Mouse (Mus musculus) hematopoietic stem cell, adult 5-6 weeks (primary cell): ENCODE results near the gene Ybey. TPM values are rescaled to one million over a fixed set of nuclear protein-coding genes. Genes with fewer than 3 reads are reported as not detected.

Experiments used
- ATAC-seq, 2 experiments: fragments of 125-278 bp in 1 of 2; replicated peaks in 1 of 2; 2 replicates each; pipeline ENCODE4 v1.8.0; 2016 to 2017; ENCODE audit warnings: inconsistent platforms in 2 of 2, mild to moderate bottlenecking in 2 of 2, moderate number of reproducible peaks in 2 of 2, low read depth in 1 of 2, moderate TSS enrichment in 1 of 2; ENCODE audit not compliant: low FRiP score in 2 of 2, poor library complexity in 2 of 2, severe bottlenecking in 2 of 2, insufficient read depth in 1 of 2, low TSS enrichment in 1 of 2
- total RNA-seq: library from RNA; stranded (forward); fragments of 172-1452, 232-1000 nt; gene quantifications from 2 replicates; pipeline ENCODE4 v1.2.3, GENCODE M21; 2017

Gene Ybey
- total RNA-seq: 6.1 and 7.1 TPM in 2 replicates

- peak; percentile 91 to 98 for ATAC-seq
Measured at GRCm38 (mm10) chr10:76468203-76469162, at the start of gene Ybey, which contains the start of gene Mcm3ap. Ybey (minus strand) TSS chr10:76469114. Mcm3ap (plus strand) TSS chr10:76468927.

- ATAC-seq: peak; percentile 98 to 99
Measured at GRCm38 (mm10) chr10:76512965-76513583, 44.2 kb upstream of the Ybey start.

GRCm38 (mm10) chr10:76505865-76506264, 37.0 kb upstream of the Ybey start:
- no peak for ATAC-seq

DNA sequence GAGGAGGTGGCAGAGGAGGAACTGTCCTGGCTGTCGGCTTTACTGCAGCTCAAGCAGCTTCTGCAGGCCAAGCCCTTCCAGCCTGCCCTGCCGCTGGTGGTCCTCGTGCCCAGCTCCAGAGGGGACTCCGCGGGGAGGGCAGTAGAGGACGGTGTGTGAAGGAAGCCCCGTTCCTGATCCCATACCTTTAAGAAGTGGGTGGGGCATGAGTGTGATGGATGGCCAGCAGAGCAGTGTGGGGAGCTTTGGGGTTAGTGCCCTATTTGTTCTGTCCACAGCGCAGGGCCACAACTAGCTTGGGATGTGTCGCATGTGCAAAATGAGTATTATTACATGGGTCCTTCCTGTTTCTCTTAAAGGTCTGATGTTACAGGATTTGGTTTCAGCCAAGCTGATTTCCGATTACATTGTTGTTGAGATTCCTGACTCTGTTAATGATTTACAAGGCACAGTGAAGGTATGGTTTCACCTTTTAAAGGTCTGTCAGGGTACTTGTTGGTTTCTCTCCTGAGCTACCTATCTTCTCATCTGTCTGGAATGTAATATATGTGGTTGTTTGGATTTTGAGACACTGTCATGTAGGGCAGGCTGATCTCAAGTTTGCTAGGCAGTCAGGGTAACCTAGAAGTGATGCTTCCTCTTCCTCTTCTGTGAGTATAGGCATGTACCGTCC, 35.5 kb upstream of the Ybey start:
- no peak for ATAC-seq

DNA sequence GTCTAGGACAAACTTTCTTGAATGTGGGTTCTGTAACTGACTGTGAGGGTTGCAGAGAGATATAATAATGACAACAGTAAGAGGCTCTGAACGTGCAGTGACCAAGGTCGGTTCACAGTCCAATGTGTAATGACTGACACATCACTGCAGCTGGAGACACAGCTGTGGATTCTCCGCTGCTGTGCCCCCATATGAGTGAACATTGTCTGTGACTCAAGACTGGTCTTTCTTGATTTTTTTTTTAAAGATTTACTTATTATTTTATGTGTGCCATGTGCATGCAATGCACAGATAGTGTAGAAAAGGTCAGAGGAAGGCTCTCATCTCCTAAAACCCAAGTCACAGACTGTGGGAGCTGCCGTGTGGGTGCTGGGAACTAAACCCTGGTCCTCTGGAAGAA, 28.6 kb upstream of the Ybey start:
- no peak for ATAC-seq

- ATAC-seq: no peak
Measured at GRCm38 (mm10) chr10:76496366-76496765, 27.5 kb upstream of the Ybey start.

- ATAC-seq: no peak
Measured at GRCm38 (mm10) chr10:76495501-76495900, 26.6 kb upstream of the Ybey start.

DNA sequence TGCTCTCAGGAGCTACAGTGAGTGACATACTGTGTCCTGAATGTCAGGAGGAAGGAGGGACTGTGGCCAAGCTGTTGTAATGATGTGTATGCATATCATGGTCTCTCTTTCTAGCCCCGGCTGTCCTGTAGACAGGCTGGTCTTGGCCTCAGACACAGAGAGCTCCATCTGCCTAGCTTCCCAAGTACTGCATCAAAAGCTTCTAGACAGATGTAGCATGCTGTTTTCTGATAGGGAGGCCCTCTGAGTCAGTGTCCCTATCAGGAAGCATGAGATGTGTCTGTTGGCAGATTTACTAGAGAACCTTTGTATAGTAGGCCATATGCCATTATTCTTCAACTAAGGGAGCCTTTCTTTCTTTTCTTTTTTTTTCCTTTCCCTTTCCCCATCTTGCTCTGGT, 24.6 kb upstream of the Ybey start:
- ATAC-seq: no peak

GRCm38 (mm10) chr10:76489205-76489604, 20.3 kb upstream of the Ybey start:
- peak; percentile 48 to 57; a peak in 3 of 4 replicates for ATAC-seq

DNA sequence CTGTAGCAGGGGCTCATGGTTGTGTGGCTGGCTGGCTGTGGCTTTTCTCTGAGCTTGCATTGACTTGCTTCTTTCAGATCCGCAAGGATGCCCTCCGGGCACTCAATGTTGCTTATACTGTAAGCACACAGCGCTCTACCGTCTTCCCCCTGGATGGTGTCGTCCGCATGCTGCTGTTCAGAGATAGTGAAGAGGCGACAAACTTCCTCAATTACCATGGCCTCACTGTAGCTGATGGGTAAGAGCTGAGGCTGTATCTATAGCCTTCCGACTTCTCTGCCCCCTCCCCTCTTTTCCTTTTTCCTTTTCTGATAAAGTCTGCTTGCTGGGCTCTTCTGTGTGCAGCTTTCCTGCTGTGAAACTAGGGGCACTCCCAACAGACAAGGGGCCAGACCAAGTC, 19.4 kb upstream of the Ybey start:
- ATAC-seq: no peak

DNA sequence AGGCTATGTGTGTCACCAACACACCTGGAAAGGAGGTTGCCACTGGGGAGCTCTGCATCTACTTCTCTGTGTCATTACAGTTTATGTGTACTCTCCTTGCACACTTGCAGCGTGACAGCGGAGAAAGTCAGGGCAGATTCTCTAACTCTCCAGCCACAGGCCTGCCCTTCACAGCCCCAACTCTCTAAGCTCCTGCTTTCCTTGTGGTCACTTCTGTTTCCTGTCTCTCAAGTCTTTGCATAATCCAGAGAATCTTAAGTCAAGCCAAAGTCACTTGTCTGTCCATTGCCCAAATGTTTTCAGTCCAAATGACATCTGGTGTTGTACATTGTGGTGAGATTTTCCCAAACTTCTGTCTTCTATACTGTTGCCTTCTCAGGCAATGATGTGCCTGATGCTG, 17.4 kb upstream of the Ybey start:
- peak in 1 of 2 experiments; percentile 34; a peak in 1 of 4 replicates for ATAC-seq

GRCm38 (mm10) chr10:76481480-76481879, 12.6 kb upstream of the Ybey start:
- ATAC-seq: no peak

DNA sequence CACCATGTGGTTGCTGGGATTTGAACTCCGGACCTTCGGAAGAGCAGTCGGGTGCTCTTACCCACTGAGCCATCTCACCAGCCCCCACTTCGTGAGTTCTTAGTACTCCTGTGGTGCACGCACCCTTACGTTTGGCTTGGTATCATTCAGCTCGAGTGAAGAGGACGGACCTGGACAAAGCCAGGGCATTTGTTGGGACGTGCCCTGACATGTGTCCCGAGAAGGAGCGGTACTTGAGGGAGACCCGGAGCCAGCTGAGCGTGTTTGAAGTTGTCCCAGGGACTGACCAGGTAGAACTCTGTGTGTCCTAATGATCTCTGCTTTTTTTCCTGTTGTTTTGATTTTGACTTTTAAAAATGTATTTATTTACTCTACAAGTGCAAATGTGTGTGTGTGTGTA, 11.9 kb upstream of the Ybey start:
- no peak for ATAC-seq

GRCm38 (mm10) chr10:76473759-76474158, 4.8 kb upstream of the Ybey start:
- ATAC-seq: no peak

DNA sequence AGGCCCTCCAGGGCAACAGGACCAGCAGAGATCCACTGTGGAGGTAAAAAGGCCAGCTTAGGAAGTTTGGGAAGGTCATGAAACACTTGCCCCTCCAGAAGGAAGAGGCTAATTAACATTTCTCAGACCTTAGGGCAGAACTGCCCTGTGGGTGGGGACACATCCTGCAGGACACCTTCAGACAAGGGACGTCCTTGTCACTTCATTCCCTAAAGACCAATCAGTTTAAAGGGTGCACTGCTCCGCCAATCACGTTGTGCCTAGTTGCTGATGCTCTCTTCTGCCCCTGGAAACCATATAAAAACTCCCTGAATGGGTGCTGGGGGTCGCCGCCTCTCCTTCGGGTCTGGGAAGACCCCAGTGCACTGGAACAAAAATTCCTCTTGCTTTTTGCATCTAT, 6.2 kb downstream of the Ybey start:
- ATAC-seq: no peak

GRCm38 (mm10) chr10:76462312-76462711, 6.6 kb downstream of the Ybey start:
- ATAC-seq: no peak

- no peak for ATAC-seq
Measured at GRCm38 (mm10) chr10:76461255-76461654, 7.7 kb downstream of the Ybey start.

DNA sequence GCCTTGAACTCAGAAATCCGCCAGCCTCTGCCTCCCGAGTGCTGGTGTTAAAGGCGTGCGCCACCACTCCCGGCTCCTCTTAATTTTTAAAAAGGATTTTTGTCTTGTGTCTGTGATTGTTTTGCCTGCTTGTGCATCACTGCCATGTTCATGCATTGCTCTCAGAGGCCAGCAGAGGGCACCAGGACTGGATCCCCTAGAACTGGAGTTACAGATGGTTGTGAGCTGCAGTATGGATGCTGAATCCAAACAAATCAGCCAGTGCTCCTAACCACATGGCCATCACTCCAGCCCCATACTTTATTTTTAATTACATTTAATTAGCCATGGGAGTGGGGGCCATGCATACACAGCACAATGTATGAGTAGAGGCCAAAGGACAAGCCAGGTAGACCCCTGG, 13.6 kb downstream of the Ybey start:
- ATAC-seq: peak; percentile 59 to 66; a peak in 3 of 4 replicates
